Mouse (Mus musculus) inflammation-experienced regulatory T-cells, adult 6 months (primary cell): Measurements from ENCODE around the gene Dguok. TPM values are rescaled to one million over a fixed set of nuclear protein-coding genes. Genes with fewer than 3 reads are reported as not detected.

Source experiments
- ATAC-seq: one replicate; pipeline ENCODE4 v1.8.0; 2017
- polyA plus RNA-seq, 3 experiments: library from polyadenylated mRNA; unstranded; fragments of 100-300 nt; shearing (Covaris generic); gene quantifications; one replicate each; pipeline ENCODE4 v1.2.1; 2017

Dguok gene
- polyA plus RNA-seq, 3 experiments from 2014 or later, result 60.1 to 100 (median 87.6) TPM

GRCm38 (mm10) chr6:83499078-83499477 is 7.7 kb downstream of the Dguok start:
- ATAC-seq, result no peak

DNA sequence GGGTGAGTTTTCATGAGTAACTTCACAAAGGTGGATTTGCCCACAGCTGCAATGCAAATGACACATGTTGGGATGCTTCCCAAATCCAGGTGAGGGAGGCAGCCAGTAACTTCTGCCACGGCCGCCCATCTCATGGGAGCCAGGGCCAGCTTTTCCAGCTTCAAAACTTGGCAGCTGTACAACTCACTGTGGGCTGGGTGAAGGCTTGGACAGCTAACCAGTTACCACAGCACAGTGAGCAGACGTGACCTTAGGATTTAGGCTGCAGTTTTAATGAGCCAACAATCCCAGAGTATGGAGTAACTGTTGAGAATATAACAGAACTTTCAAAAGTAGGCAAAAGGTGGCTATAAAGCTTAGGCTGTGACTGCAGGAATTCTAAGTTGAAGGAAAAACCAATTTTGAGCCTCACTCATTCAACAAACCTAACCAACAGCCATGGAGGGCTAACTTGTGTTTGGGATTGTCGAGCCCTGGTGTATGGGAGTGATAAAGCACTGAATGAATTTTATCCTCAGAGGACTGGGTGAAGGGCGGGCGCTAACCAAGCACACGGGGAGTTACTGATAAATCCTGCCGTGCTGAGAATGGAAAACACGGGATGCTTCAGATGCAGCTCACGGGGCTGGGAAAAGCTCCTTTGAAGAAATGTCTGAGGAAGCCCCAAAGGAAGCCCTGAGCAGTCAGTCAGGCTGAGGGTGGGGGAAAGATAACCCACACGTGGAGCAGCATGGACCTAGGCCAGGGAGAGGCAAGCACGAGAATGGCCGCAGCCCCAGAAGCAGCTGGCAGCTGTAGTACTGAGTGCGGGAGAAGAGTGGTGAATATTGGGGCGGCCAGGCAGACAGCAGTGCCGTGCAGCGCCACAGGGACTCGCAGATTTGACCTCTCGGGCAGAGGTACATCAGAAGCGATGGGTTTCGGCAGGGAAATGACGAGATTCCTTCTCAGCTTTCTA is 9.7 kb downstream of the Dguok start:
- no peak for ATAC-seq

GRCm38 (mm10) chr6:83496009-83496752 is 10.6 kb downstream of the Dguok start:
- no peak for ATAC-seq

- ATAC-seq, result no peak
These were observed 16.1 kb downstream of the Dguok start for GRCm38 (mm10) chr6:83490622-83491021.

DNA sequence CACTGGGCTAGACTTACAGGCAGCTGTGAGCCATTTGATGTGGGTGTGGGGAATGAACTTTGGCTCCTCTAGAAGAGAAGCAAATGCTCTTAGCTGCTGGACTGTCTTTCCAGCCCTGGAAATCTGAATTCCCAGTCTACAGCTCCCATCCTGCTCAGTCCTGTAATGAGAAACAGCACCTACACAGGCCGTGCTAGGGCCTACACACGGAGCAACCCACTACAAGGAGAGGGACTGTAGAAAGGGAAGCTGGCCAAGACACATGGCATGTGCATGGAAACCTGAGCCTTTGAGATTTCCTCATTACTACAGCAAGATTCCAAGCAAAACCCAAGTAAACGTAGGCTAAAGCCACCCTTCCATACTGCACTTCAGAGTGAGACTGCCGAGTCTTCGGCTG is 18.6 kb downstream of the Dguok start:
- no peak for ATAC-seq

- ATAC-seq, result no peak
These were observed 19.5 kb downstream of the Dguok start for GRCm38 (mm10) chr6:83487298-83487697.

DNA sequence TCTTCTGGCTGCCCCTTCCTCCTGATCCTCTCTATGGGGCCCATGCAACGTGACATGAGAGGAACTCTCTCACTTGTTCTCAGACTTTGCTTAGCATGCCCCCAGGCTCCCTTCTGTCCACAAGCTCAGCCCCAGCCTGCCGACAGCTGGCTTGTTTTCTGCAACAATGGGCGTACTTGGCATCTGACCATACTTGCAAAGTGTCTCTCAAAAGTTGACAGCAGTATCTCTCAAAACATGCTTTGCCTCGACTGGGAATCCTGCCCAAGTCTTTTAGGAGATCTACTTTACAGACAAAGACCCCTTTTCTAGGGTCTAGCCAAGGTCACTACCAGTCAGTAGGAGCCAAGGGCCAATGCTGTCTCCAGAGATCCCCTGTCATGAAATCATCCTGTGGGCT is 20.9 kb downstream of the Dguok start:
- ATAC-seq, result no peak

- no peak for ATAC-seq
These were observed 23.0 kb downstream of the Dguok start for GRCm38 (mm10) chr6:83483776-83484175.

DNA sequence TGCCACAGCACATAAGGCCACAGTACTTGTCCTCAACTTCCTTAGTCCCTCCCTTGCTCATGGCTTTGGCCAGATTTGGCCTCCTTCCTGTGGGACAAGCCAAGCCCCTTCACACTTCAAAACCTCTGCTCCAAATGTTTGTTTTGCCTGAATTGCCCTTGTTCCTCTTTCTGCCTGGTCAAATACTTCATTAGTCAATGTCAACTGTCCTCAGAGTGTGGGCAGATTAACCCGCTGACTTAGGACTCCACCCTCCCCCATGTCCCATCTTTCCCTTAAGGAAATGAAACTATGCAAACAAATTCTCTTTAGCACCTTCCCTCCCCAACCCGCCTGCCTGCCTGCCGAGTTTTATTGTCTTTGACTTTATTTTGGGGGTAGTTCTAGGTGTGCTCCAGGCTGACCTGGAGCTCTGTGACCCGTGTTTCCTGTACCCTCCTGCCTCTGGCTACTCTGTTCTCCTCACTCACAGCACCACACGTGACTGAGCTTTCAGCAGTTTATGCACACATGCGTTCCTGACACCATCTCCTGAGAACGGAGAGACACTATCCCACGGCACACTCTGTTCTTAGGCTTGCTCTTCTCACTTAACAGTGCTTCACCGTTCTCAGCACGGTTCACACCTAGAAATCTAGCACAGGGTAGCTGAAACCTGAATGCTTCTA is 24.2 kb downstream of the Dguok start:
- ATAC-seq, result no peak

DNA sequence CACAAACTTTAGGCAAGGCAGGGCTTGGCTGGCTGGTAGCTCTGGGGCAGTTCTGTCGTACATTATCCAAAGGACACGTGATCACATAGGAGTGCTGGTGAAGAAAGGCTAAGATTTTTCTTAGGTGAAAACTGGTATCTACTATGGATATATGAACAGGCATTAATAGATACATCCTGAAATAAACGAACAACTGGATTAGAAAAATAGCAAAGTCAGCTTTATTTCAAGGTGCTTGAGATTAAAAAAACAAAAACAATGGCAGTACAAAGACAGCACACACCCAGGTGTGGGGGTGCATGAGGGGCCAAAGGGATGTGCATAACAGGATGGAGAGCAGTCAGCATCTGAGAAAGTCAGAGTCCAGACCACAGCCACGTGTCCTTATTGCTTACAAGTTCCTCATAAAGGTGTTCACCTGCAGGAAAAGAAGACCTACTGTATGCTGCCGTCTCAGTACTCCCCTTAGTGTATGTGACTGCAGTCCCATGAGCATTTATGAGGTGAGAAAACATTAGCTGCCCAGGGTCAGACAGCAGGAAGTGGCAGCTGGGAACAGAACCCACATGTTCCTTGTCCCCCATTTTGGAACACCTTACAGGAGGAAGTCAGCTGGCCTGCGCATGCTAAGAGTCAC is 26.6 kb downstream of the Dguok start:
- ATAC-seq, result no peak

- ATAC-seq, result no peak
These were observed 27.6 kb downstream of the Dguok start for GRCm38 (mm10) chr6:83479193-83479592.

- ATAC-seq, result no peak
These were observed 28.1 kb downstream of the Dguok start for GRCm38 (mm10) chr6:83478628-83479027.

DNA sequence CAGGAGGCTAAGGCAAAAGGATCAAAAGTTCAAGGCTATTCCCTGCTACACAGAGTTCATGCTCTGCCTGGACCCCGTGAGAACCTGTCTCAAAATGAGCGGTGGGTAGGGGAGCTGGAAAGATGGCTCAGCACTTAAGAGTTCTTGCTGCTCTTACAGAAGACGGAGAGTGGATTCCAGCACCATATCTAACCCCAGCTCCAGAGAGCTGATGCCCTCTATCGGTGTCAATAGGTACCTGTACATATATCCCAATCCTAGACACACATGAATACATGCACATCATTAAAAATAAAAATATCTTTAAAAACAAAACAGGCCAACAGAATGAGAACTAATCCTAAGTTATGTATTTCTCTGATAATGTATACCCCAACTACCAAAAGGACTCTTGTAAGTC is 28.6 kb downstream of the Dguok start:
- no peak for ATAC-seq

DNA sequence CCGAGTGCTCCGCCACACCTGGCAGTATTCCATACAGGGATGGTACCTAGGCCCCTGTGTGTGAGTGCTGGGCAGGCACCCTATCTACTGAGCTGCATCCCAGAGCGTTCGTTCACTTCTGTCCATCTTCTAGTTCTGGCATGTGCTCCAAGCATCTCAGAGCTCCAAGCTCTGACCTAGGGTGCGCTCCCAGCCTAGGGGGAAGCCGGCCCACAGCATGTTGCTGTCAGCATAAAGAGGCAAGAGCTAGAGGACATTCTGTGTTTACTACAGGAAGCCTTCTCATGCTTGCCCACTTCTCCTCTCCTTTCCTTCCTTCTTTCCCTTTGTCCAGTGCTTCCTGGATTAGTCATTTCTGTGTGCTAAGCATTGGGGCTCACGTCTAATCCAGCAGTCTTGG is 31.3 kb downstream of the Dguok start:
- ATAC-seq, result no peak

GRCm38 (mm10) chr6:83473240-83473639 is 33.5 kb downstream of the Dguok start:
- ATAC-seq, result no peak

- ATAC-seq, result no peak
These were observed 35.0 kb downstream of the Dguok start for GRCm38 (mm10) chr6:83471739-83472138.

DNA sequence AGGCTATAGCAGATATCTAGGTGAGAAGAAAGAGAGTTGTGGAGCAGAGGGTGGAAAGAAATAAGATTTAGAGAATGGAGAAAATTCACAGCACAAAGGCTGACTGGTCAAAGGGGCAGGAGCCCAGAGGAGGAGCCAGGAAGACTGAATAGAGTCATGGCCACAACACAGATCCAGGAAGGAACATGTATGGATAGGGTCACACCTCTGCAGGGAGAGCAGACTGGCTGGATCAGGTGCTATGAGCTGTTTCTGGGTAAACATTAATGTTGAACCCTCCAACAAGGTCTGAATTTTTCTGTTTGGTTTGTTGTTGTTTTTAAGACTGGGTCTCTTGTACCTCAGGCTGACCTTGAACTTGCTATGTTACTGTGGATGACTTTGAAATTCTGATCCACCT is 42.8 kb downstream of the Dguok start:
- ATAC-seq, result no peak

DNA sequence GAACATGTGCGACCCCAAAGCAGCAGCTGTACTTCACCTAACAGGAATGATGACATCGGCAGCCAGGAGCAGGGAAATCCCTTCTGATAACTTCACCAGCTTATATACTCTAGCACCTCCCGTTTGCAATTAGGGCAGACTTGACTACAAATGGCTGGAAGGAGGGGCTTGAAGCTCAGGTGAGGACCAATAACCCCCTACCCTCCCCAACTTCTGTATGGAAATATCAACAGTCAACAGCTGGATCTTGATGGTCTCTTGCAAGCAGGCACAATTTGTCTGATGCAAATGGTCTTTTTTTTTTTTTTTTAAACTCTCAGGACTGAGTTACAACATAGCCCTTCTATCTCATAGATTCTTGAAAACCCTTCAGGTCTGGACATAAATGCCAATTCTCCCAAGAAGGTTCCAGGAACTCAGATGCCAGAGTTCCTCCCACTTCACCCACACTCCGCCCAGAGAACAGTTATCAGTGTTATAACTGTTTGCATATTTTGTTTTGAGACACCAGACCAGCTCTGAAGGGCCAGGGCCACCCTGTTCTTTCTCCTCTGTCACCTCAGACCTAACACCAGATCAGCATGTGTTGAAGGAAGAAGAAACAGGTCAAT is 47.6 kb downstream of the Dguok start, which contains the start of gene Tet3:
TSS of gene Tet3 (minus strand) at position 51 of the 611 bp plus-strand sequence.
- no peak for ATAC-seq

DNA sequence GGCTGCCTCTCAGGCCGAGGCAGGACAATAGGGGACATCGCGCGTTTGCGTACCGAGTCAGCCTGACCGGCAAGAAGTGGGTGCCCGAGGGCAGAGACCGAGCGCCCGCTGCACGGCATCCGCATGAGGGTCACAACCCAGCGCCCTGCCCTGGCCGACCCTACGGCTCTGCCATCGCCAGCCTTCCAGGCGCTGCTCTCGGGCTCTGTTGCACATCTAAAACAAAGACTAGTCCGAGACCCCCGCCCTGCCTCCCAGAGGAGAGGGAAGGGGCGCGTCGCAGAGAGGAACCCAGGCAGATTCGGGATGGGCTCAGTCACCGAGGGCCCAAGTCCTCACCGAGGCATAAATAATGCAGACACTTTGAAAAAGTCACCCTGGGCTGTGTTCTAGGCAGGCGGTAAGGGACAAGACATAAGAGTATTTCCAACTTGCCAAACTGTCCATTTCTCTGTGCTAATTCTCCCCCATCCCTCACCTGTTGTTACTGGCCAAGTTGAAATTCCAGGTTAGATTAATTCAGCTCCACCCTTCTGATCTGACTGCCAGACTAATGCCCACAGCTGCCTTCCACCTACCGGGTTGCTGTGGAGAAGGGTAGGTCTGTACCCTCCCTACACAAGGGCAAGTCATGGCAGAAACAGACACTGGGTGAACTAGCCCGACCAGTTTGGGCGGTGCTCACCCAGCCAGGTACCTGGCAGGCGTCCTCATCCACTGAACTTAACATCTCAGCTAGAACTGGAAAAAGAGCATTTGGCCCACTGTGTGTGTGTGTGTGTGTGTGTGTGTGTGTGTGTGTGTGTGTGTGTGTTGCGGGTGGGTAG is 49.6 kb downstream of the Dguok start:
- peak; percentile 8 for ATAC-seq

DNA sequence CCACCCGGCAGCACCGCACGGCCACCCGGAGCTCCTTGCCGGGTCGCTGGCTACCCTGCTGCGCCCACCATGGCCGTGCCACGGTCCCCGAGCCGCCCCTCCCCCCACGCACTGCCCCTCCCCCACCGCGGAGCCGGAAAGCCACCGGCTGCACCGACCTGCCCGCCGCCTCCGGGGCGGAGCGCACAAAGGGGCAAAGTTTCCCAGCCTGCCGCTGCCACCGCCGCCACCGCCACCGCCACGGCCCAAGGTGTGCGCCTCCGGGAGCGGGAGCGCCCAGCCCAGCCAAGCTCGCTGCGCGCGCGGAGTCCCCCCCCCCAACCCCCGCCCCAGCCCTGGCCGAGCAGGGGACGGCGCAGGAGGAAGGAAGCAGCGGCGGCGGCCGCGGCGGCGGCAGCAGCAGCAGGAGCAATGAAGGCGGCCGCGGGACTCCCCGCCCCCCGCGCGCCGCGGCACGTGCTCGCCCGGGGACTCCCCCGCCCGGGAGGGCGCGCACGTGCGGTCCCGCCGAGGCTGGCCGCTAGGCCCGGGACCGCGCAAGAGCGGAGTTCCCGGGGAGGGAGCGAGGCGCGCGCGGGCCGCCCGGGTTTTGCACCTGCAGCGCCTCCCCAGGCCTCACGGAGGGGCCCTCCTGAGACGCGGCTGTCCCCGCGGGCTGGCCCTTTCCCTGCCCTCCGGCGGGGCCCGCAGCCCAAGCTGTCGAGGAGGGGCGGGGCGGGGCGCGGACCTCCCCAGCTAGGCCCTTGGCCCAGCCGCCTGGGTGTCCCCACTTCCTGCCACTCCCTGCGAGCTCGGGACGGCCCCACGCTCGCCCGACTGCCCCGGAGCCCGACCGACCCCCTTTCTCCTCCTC is 50.4 kb downstream of the Dguok start:
- peak; percentile 63 for ATAC-seq
